In the genomic region with DNA sequence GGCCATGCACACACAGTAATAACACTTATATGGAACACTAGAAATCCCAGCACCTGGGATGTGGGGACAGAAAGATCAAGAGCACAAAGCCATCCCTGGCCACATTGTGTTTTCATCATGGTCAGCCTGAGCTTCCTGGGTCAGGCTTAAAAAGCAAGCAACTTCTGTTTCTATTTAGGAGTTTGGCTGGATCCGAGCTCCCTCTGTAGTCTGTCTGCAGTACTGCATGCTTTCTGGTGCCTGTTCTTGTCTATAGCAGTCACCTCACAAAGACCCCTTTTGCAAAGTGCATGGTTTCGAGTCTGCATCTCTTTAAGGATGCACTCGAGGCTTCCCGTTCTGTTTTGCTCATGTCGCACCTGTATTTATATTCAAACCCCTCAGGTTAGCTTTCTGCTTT, we compare ENCODE assay signal across 9 mouse cellular contexts.
DNase-seq lines count a peak whose midpoint lies in the region; ATAC-seq and TF ChIP-seq lines count a peak whose summit lies in the region.
"Had no signal": no experiment of that assay in that cellular context is flagged by ENCODE, and none has a peak within 500 bp of the region (broad histone marks: within the 10 kb centered on the region; RNA-seq: fewer than 3 reads in every experiment).

No protein-coding gene starts in this region.

- H3K27me3 ChIP-seq in forebrain, embryonic 14.5 days (replicated peaks; ENCODE audit: control insufficient read depth, insufficient read depth, low read length), result no peaks in the 10 kb centered on the region
- no peaks in the 10 kb centered on the region for H3K27me3 ChIP-seq in forebrain, embryonic 16.5 days (replicated peaks; ENCODE audit: control insufficient read depth, insufficient read depth, low read length)
- no peaks in the 10 kb centered on the region for H3K27me3 ChIP-seq in lung, embryonic 14.5 days (ENCODE audit: insufficient read depth, low read length)
- H3K27me3 ChIP-seq: liver, embryonic 15.5 days had no signal

- TF ChIP-seq CTCF in lung, embryonic 14.5 days (IDR thresholded peaks at IDR 0.05; ENCODE audit: low read depth), result peak; percentile 53

- ATAC-seq in forebrain, embryonic 14.5 days, result no peak
- ATAC-seq in forebrain, embryonic 16.5 days, result no peak
- no peak for ATAC-seq in lung, embryonic 14.5 days (ENCODE audit: insufficient read depth)
- ATAC-seq in frontal cortex, adult (ENCODE audit: low TSS enrichment), result no peak

- H3K27ac ChIP-seq in forebrain, embryonic 14.5 days (ENCODE audit: low read depth, low read length), result no peak overlapping the region
- no peak overlapping the region for H3K27ac ChIP-seq in forebrain, embryonic 16.5 days (ENCODE audit: low read length)
- H3K27ac ChIP-seq in lung, embryonic 14.5 days (ENCODE audit: low read depth), result no peak overlapping the region
- H3K27ac ChIP-seq: liver, embryonic 15.5 days had no signal

- H3K9me3 ChIP-seq in forebrain, embryonic 14.5 days (replicated peaks; ENCODE audit: control insufficient read depth, low read length), result no peaks in the 10 kb centered on the region
- no peaks in the 10 kb centered on the region for H3K9me3 ChIP-seq in forebrain, embryonic 16.5 days (ENCODE audit: control insufficient read depth, low read length)
- no peaks in the 10 kb centered on the region for H3K9me3 ChIP-seq in lung, embryonic 14.5 days (ENCODE audit: low read depth, low read length)
- H3K9me3 ChIP-seq: liver, embryonic 15.5 days had no signal

- WGBS in forebrain, embryonic 14.5 days, result 38% methylated on average over 5 of the region's 5 CpGs
- 32% methylated on average over 5 of the region's 5 CpGs for WGBS in forebrain, embryonic 16.5 days
- WGBS in lung, embryonic 14.5 days, result 35% methylated on average over 5 of the region's 5 CpGs

- H3K36me3 ChIP-seq in forebrain, embryonic 14.5 days (ENCODE audit: control insufficient read depth, insufficient read depth, low read length), result no peaks in the 10 kb centered on the region
- no peaks in the 10 kb centered on the region for H3K36me3 ChIP-seq in forebrain, embryonic 16.5 days (ENCODE audit: control insufficient read depth, insufficient read depth)
- H3K36me3 ChIP-seq in lung, embryonic 14.5 days (ENCODE audit: insufficient read depth), result no peaks in the 10 kb centered on the region
- H3K36me3 ChIP-seq: liver, embryonic 15.5 days had no signal

- no peaks in the 10 kb centered on the region for H3K4me1 ChIP-seq in forebrain, embryonic 14.5 days (ENCODE audit: control insufficient read depth, insufficient read depth, low read length)
- no peaks in the 10 kb centered on the region; the same call in none of the 2 replicates for H3K4me1 ChIP-seq in forebrain, embryonic 16.5 days (replicated peaks; ENCODE audit: control insufficient read depth, insufficient read depth, low read length)
- no peaks in the 10 kb centered on the region for H3K4me1 ChIP-seq in lung, embryonic 14.5 days (ENCODE audit: insufficient read depth)
- H3K4me1 ChIP-seq: liver, embryonic 15.5 days had no signal

- no peak overlapping the region for H3K4me3 ChIP-seq in forebrain, embryonic 14.5 days (ENCODE audit: low read depth, low read length)
- no peak overlapping the region for H3K4me3 ChIP-seq in forebrain, embryonic 16.5 days (replicated peaks; ENCODE audit: low read length)
- H3K4me3 ChIP-seq in lung, embryonic 14.5 days (ENCODE audit: low read depth, low read length), result no peak overlapping the region
- H3K4me3 ChIP-seq: liver, embryonic 15.5 days had no signal

- DNase-seq in forebrain, embryonic 14.5 days (ENCODE audit: low spot score), result peak; percentile 32
- peak; percentile 52 for DNase-seq in lung, embryonic 14.5 days
- no peak for DNase-seq in lung, postnatal 25 days (ENCODE audit: low spot score)
- peak; percentile 49 for DNase-seq in embryo, embryonic 11 days
- peak; percentile 62 for DNase-seq in retina, postnatal 1 day
- DNase-seq in MN1 (ENCODE audit: low spot score), result no peak

- no peak overlapping the region for H3K4me2 ChIP-seq in forebrain, embryonic 14.5 days (ENCODE audit: low read length)
- H3K4me2 ChIP-seq in forebrain, embryonic 16.5 days (ENCODE audit: low read length), result no peak overlapping the region
- no peak overlapping the region for H3K4me2 ChIP-seq in lung, embryonic 14.5 days
- H3K4me2 ChIP-seq: liver, embryonic 15.5 days had no signal

- H3K9ac ChIP-seq in forebrain, embryonic 14.5 days (ENCODE audit: low read length), result no peak overlapping the region
- no peak overlapping the region for H3K9ac ChIP-seq in forebrain, embryonic 16.5 days (replicated peaks; ENCODE audit: low read depth, low read length)
- no peak overlapping the region for H3K9ac ChIP-seq in lung, embryonic 14.5 days
- H3K9ac ChIP-seq: liver, embryonic 15.5 days had no signal

Comparison
In these comparisons a context has a peak if more than half of its experiments do, and no peak if none do; other contexts are left out.
1. DNase-seq: peak in forebrain, embryonic 14.5 days (single experiment), lung, embryonic 14.5 days (single experiment), embryo, embryonic 11 days (single experiment) and retina, postnatal 1 day (single experiment); none in lung, postnatal 25 days (single experiment) and MN1 (single experiment).